Mouse (Mus musculus) kidney, embryonic 14.5 days (tissue): ENCODE measurements around the gene Trappc13. TPM values are rescaled to one million over a fixed set of nuclear protein-coding genes. Genes with fewer than 3 reads are reported as not detected.
A peak's percentile ranks its signal among the peaks of the same experiment; 100 is the strongest.

Experiments used
- ATAC-seq: fragments of 200-750 bp; cut with Nextera tagmentation; 2 replicates; pipeline ENCODE4 v1.8.0; 2017; ENCODE audit warnings: moderate number of reproducible peaks, mild to moderate bottlenecking, moderate TSS enrichment, moderate library complexity; ENCODE audit not compliant: low FRiP score, low TSS enrichment
- H3K27ac ChIP-seq: fragments of 300-500 bp; sonication (generic); 2 replicates; pipeline ENCODE4 v1.5.1; 2014; ENCODE audit warnings: low read depth, mild to moderate bottlenecking, low read length, moderate library complexity, mixed read lengths
- H3K27me3 ChIP-seq: fragments of 300-500 bp; sonication (generic); 2 replicates; pipeline ENCODE4 v1.6.1; 2014; ENCODE audit warnings: mild to moderate bottlenecking, low read length; ENCODE audit not compliant: control insufficient read depth, insufficient read depth
- H3K36me3 ChIP-seq: fragments of 300-500 bp; sonication (generic); 2 replicates; pipeline ENCODE4 v1.6.1; 2014; ENCODE audit warnings: low read length, mixed read lengths; ENCODE audit not compliant: control insufficient read depth, insufficient read depth
- H3K4me1 ChIP-seq: fragments of 300-500 bp; sonication (generic); 2 replicates; pipeline ENCODE4 v1.6.1; 2014; ENCODE audit warnings: low read length, mixed read lengths; ENCODE audit not compliant: control insufficient read depth, insufficient read depth
- H3K4me2 ChIP-seq: fragments of 300-500 bp; sonication (generic); replicated peaks from 2 replicates; pipeline ENCODE4 v1.6.1; 2014; ENCODE audit warnings: low read depth, mild to moderate bottlenecking, low read length
- H3K4me3 ChIP-seq: fragments of 300-500 bp; sonication (generic); 2 replicates; pipeline ENCODE4 v1.5.1; 2014; ENCODE audit warnings: mild to moderate bottlenecking, low read length
- H3K9ac ChIP-seq: fragments of 300-500 bp; sonication (generic); 2 replicates; pipeline ENCODE4 v1.6.1; 2014; ENCODE audit warnings: low read depth, mild to moderate bottlenecking, low read length, moderate library complexity
- H3K9me3 ChIP-seq: fragments of 300-500 bp; sonication (generic); 2 replicates; pipeline ENCODE4 v1.6.1; 2016; ENCODE audit warnings: low read length; ENCODE audit not compliant: control insufficient read depth
- WGBS: fragments of 180-500 bp; shearing (Covaris S2); extraction: QIAGEN DNeasy Blood & Tissue Kit; methylation state at CpG from one replicate; pipeline ENCODE4 v1.1.7; 2014; 5-methylcytosine and 5-hydroxymethylcytosine counted together
- polyA plus RNA-seq: library from polyadenylated mRNA; unstranded; fragments of >200 nt; fragmentation: Nextera tagmentation; extraction: Ambion mirVana; gene quantifications from 2 replicates; pipeline ENCODE4 v1.2.1, GENCODE M21; 2014

The Trappc13 gene
- polyA plus RNA-seq, 1 experiment from 2014 or later: 65.5 TPM

DNA sequence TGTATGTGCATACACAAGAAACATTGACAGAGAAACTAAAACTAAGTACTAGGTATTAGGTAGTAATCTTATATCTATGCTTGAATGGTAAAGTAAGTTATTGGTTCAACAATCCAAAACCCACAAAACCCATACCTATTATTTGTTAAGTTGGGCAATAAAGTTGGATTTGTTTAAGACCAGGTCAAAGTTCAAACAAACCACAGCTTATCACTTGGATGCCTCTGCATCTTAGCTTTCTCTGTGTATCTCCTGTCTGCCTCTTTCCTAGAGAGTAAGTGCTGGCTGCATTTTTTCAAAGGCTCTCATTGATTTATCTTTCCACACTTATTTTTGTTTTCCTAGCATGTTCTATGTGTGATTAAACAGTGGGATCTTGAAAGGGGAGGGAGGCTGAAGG is 5.8 kb downstream of the Trappc13 start:
- Histone ChIP-seq H3K27me3 (no peaks in the 10 kb centered on the region), H3K4me1 (no peaks in the 10 kb centered on the region; the same call in 1 of the 2 replicates), H3K4me3 (no peak overlapping the region), H3K36me3 (peaks cover 12% of the 10 kb centered on the region; the same call in 1 of the 2 replicates), H3K27ac (no peak overlapping the region), H3K9ac (no peak overlapping the region), H3K4me2 (no peak overlapping the region), H3K9me3 (no peaks in the 10 kb centered on the region)
- no peak for ATAC-seq

DNA sequence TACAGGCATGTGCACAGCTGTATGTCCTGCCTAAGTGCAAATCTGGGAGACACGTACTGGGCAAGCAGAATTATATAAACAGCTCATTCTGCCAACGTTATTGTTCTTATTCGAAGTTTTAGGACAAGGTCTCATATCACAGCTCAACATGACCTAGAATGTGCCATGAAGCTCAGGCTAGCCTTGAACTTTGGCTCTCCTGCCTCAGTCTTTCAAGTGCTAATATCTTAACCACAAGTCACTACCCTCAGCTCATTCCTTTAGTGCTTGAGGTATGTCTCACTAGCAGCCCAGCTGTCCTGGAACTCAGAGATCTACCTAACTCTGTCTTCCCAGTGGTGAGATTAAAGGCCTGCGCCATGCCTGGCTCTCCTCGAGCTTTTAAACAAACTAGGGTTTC is 6.6 kb downstream of the Trappc13 start:
- WGBS: 91% methylated on average over 5 of the region's 5 CpGs
- Histone ChIP-seq H3K4me3 (no peak overlapping the region), H3K9me3 (no peaks in the 10 kb centered on the region), H3K36me3 (peaks cover 20% of the 10 kb centered on the region; the same call in 1 of the 2 replicates), H3K4me2 (no peak overlapping the region), H3K27me3 (no peaks in the 10 kb centered on the region), H3K27ac (no peak overlapping the region), H3K9ac (no peak overlapping the region), H3K4me1 (no peaks in the 10 kb centered on the region; the same call in 1 of the 2 replicates)
- no peak for ATAC-seq

DNA sequence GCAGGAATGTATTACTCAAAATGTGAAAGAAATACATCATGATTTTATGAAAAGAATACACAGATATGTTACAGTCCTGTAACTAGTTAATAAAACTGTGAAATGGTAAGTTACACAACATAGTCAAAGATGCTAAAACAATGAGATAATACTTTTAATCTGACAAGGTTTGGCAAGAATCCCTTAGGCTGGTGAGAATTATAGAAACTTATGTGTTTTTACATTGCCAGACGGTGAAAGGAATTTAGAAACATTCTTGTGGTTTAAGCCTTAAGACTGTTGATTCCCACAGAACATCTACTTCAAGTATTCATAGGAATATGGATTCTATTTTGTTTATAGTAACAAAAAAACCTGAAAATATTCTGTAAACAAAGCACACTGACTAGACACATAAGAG is 22.6 kb downstream of the Trappc13 start:
- Histone ChIP-seq H3K9ac (no peak overlapping the region), H3K9me3 (no peaks in the 10 kb centered on the region), H3K27me3 (no peaks in the 10 kb centered on the region), H3K27ac (no peak overlapping the region), H3K36me3 (peaks cover 45% of the 10 kb centered on the region), H3K4me2 (no peak overlapping the region), H3K4me1 (no peaks in the 10 kb centered on the region), H3K4me3 (no peak overlapping the region)
- no peak for ATAC-seq
- 85% methylated on average over 1 of the region's 1 CpGs for WGBS

DNA sequence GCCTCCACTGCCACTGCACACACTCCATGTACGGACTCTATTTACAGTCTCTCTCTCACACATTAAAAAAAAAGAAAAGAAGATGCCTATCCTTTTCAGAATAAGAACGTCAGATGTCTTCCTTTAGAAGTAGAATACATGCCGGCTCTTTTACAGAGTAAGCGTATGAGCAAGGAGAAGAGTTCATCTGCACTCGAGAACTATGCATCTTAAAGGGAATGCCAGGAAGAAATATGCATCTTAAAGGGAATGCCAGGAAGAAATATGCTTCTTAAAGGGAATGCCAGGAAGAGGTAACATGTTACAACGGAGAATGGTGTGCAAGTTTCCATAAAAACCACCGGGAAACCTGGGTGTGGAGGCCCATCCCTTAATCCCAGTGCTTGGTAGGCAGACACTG is 23.2 kb downstream of the Trappc13 start:
- no peak overlapping the region for H3K9ac ChIP-seq
- H3K4me3 ChIP-seq: no peak overlapping the region
- H3K9me3 ChIP-seq: no peaks in the 10 kb centered on the region
- peaks cover 42% of the 10 kb centered on the region for H3K36me3 ChIP-seq
- H3K4me1 ChIP-seq: no peaks in the 10 kb centered on the region
- no peak for ATAC-seq
- no peak overlapping the region for H3K4me2 ChIP-seq
- no peaks in the 10 kb centered on the region for H3K27me3 ChIP-seq
- no peak overlapping the region for H3K27ac ChIP-seq
- WGBS: 88% methylated on average over 7 of the region's 7 CpGs

DNA sequence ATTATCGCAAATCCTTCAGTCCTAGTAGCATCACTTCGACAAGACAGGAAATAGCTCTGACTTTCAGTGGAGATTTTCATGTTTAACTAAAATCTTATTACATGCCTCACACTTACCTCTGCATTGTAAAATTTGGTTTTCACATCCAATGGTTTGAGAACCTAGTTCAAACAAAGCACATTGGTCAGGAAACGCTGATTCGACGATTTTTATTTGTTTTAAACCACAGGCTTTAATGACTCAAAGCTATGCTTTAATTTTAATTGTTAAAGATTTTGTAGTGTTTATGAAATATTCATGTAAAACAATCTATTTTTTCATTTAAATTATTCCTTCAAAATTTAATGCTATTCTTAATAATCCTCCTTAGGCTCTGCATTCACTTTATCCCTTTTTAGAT is 24.1 kb downstream of the Trappc13 start:
- H3K27ac ChIP-seq: no peak overlapping the region
- peaks cover 42% of the 10 kb centered on the region for H3K36me3 ChIP-seq
- no peaks in the 10 kb centered on the region for H3K4me1 ChIP-seq
- H3K9ac ChIP-seq: no peak overlapping the region
- H3K27me3 ChIP-seq: no peaks in the 10 kb centered on the region
- H3K4me3 ChIP-seq: no peak overlapping the region
- ATAC-seq: no peak
- 93% methylated on average over 5 of the region's 5 CpGs for WGBS
- H3K9me3 ChIP-seq: no peaks in the 10 kb centered on the region
- no peak overlapping the region for H3K4me2 ChIP-seq

DNA sequence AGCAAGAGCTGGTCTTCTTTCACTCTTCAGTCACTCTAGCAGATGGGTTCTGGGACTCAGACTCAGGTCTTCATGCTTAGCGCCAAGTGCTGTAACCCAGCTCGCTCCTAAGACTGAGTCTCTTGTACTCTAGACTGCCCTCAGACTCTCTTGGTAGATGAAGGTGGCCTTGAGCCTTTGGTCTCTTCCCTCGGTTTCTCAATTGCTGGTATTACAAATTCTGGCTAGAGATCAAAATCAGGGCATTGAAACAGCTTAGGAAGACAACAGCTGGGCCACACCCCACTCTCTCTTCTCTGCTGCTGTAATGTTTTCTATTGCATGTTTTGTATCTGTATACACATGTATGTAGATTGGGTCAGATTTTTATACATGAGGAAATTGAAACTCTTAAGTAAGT is 32.6 kb downstream of the Trappc13 start:
- H3K4me3 ChIP-seq: no peak overlapping the region
- H3K27ac ChIP-seq: no peak overlapping the region
- H3K9me3 ChIP-seq: no peaks in the 10 kb centered on the region
- no peaks in the 10 kb centered on the region for H3K4me1 ChIP-seq
- H3K4me2 ChIP-seq: no peak overlapping the region
- ATAC-seq: no peak
- no peak overlapping the region for H3K9ac ChIP-seq
- no peaks in the 10 kb centered on the region for H3K27me3 ChIP-seq
- H3K36me3 ChIP-seq: peaks cover 62% of the 10 kb centered on the region
- 96% methylated on average over 3 of the region's 3 CpGs for WGBS

DNA sequence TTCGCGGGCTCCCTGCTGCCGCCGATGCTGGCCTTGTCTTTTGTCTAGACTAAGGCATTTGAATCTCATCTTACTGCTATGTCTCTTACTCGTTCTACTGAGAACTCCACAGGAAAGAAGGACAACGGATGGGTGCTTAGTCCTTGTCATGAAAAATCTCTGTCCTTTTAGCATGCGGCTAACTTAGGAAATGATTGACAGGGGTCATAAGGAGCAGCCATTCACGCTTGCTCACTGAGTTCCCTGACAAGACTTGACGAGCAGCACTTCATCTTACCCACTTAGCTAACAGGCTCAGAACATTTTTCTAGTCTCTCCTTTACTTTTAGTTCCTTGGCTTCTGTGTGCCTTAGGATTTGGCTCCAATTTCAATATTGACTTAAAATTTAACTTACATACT is 33.4 kb downstream of the Trappc13 start:
- 82% methylated on average over 9 of the region's 9 CpGs for WGBS
- no peak overlapping the region for H3K4me2 ChIP-seq
- no peaks in the 10 kb centered on the region for H3K4me1 ChIP-seq
- H3K27ac ChIP-seq: no peak overlapping the region
- no peak overlapping the region for H3K4me3 ChIP-seq
- H3K9me3 ChIP-seq: no peaks in the 10 kb centered on the region
- peaks cover 62% of the 10 kb centered on the region for H3K36me3 ChIP-seq
- ATAC-seq: no peak
- H3K9ac ChIP-seq: no peak overlapping the region
- H3K27me3 ChIP-seq: no peaks in the 10 kb centered on the region

DNA sequence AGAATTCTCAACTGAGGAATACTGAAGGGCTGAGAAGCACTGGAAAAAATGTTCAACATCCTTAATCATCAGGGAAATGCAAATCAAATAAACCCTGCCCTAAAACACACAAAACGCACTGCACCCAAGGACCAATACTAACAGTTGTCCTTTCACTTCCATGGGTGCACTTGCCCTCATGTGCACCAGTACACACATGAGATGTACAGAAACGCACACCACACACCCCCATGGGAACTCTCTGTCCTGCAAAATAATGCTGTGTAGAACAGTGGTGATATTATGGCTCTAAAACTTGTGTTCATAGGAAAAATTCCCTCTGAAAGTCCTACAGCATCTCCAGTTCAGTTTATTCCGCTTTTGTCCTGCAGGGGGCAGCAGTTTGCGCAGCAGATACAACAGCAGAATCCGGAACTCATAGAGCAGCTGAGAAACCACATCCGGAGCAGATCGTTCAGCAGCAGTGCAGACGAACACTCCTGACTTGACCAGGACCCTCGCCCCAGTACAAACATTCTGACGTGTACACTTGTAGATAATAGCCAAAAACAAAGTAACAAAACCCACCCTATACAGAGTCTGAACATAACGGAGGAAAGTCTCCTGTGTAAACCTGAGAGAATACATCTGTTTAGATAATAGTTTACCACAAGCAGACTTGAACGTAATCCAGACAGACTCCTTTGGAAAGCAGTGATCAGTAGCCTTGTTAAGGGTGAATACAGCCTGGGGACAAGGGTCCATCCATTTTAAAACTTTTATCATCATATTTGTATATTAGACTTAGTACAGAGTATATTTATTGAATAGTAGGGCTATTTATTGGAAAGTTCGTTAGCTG is 38.7 kb downstream of the Trappc13 start:
- ATAC-seq: 0 out of 2 replicates have a peak, but pooled peaks have one; percentile 32
- H3K4me2 ChIP-seq: no peak overlapping the region
- H3K4me3 ChIP-seq: no peak overlapping the region
- WGBS: 43% methylated on average over 13 of the region's 13 CpGs
- peaks cover 29% of the 10 kb centered on the region for H3K36me3 ChIP-seq
- H3K9me3 ChIP-seq: no peaks in the 10 kb centered on the region
- H3K4me1 ChIP-seq: no peaks in the 10 kb centered on the region
- H3K9ac ChIP-seq: no peak overlapping the region
- H3K27ac ChIP-seq: no peak overlapping the region
- no peaks in the 10 kb centered on the region for H3K27me3 ChIP-seq

DNA sequence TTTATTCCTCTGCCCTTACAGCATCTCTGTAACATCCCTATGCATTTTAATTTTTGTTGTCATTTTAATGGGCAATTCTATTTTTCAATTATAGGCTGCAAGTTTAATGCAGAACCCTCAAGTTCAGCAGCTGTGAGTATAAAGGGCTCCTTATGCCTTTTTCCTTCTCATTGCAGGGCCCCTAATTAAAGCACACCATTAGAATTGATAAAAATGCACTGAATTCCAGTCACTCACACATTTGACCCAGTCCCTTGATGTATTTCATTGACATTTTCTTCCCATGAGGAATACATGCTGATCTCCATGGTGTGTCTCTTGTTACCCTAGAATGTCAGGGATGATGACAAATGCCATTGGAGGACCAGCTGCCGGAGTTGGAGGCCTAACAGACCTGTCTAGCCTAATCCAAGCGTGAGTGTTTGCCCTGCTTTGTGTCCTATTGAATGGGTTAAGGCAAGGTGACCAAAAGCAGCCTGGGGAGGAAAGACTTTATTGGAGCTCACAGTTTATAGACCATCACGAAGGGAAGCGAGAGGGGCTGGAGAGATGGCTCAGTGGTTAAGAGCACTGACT is 43.7 kb downstream of the Trappc13 start:
- ATAC-seq: no peak
- H3K9me3 ChIP-seq: no peaks in the 10 kb centered on the region
- H3K27ac ChIP-seq: no peak overlapping the region
- peaks cover 10% of the 10 kb centered on the region; the same call in 1 of the 2 replicates for H3K36me3 ChIP-seq
- H3K4me2 ChIP-seq: no peak overlapping the region
- H3K9ac ChIP-seq: no peak overlapping the region
- H3K4me3 ChIP-seq: no peak overlapping the region
- H3K27me3 ChIP-seq: no peaks in the 10 kb centered on the region
- no peaks in the 10 kb centered on the region for H3K4me1 ChIP-seq
- WGBS: 91% methylated on average over 4 of the region's 4 CpGs
